Mouse (Mus musculus) heart, postnatal 0 days (tissue): ENCODE results near the gene Mylk.

Experiments
- CTCF ChIP-seq: IDR thresholded peaks from 2 replicates; pipeline ENCODE4 v1.5.1; 2016; ENCODE audit warnings: antibody characterized with exemption, control low read depth, low read depth
- EP300 ChIP-seq: IDR thresholded peaks from 2 replicates; pipeline ENCODE4 v1.6.1; 2016; ENCODE audit warnings: antibody characterized with exemption, low read depth

- no peak for TF ChIP-seq CTCF
- no peak for TF ChIP-seq EP300
Measured at GRCm38 (mm10) chr16:34950935-34951334, 205.9 kb downstream of the Mylk start.
